Mouse (Mus musculus) liver, embryonic 13.5 days (tissue): ENCODE measurements around the gene Tmem208. TPM values are rescaled to one million over a fixed set of nuclear protein-coding genes. Genes with fewer than 3 reads are reported as not detected.

Experiments used
- ATAC-seq: fragments of 200-750 bp; cut with Nextera tagmentation; 2 replicates; pipeline ENCODE4 v1.8.0; 2017; ENCODE audit warnings: low read depth, mild to moderate bottlenecking, moderate number of reproducible peaks, moderate library complexity
- DNase-seq: peaks from one replicate; pipeline ENCODE4 v3.0.0; 2022
- H3K27ac ChIP-seq: fragments of 300-500 bp; sonication (generic); 2 replicates; pipeline ENCODE4 v1.5.1; 2015; ENCODE audit warnings: moderate library complexity, mild to moderate bottlenecking, inconsistent platforms
- H3K27me3 ChIP-seq: fragments of 300-500 bp; sonication (generic); 2 replicates; pipeline ENCODE4 v1.6.1; 2015; ENCODE audit warnings: mild to moderate bottlenecking, inconsistent platforms
- H3K36me3 ChIP-seq: fragments of 300-500 bp; sonication (generic); 2 replicates; pipeline ENCODE4 v1.6.1; 2015; ENCODE audit warnings: mild to moderate bottlenecking, inconsistent platforms
- H3K4me1 ChIP-seq: fragments of 300-500 bp; sonication (generic); replicated peaks from 2 replicates; pipeline ENCODE4 v1.6.1; 2015; ENCODE audit warnings: inconsistent platforms
- H3K4me2 ChIP-seq: fragments of 300-500 bp; sonication (generic); 2 replicates; pipeline ENCODE4 v1.6.1; 2015; ENCODE audit warnings: inconsistent platforms, mild to moderate bottlenecking, moderate library complexity
- H3K4me3 ChIP-seq: fragments of 300-500 bp; sonication (generic); replicated peaks from 2 replicates; pipeline ENCODE4 v1.5.1; 2015; ENCODE audit warnings: mild to moderate bottlenecking, inconsistent platforms
- H3K9ac ChIP-seq: fragments of 300-500 bp; sonication (generic); 2 replicates; pipeline ENCODE4 v1.6.1; 2015; ENCODE audit warnings: mild to moderate bottlenecking, inconsistent platforms
- H3K9me3 ChIP-seq: fragments of 300-500 bp; sonication (generic); replicated peaks from 2 replicates; pipeline ENCODE4 v1.6.1; 2016; ENCODE audit warnings: inconsistent platforms
- WGBS: fragments of 180-500 bp; shearing (Covaris S2); methylation state at CpG from one replicate; pipeline ENCODE4 v1.1.7; 2015; ENCODE audit not compliant: insufficient replicate concordance; 5-methylcytosine and 5-hydroxymethylcytosine counted together
- polyA plus RNA-seq: library from polyadenylated mRNA; unstranded; fragments of >200 nt; fragmentation: Nextera tagmentation; extraction: Ambion mirVana; gene quantifications from 2 replicates; pipeline ENCODE4 v1.2.1, GENCODE M21; 2015

Gene Tmem208
- polyA plus RNA-seq, 1 experiment from 2014 or later: 108 TPM

DNA sequence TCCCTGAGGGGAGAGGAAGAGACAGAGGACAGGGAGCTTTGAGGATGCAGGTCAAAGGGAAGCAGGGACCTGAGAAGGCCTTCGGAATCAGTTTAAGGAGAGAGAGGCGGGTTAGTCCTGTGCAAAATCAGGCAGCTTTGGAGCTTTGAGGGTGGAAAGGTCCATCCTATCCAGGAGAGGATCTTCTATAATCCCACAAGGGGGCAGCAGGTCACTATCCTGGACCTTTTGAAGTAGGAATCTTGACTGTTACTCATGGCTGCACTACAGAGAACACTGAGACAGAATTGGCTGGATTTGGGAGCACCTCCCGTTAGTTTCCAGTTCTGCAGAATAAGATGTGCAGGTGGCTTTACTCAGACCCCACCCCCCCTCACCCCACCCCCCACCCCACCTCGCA, 33.5 kb downstream of the Tmem208 start:
- no peak overlapping the region for H3K4me3 ChIP-seq
- H3K27ac ChIP-seq: no peak overlapping the region
- H3K9me3 ChIP-seq: no peaks in the 10 kb centered on the region
- ATAC-seq: no peak
- no peaks in the 10 kb centered on the region for H3K36me3 ChIP-seq
- 53% methylated on average over 4 of the region's 4 CpGs for WGBS
- DNase-seq: no peak
- no peak overlapping the region for H3K9ac ChIP-seq
- H3K4me1 ChIP-seq: no peaks in the 10 kb centered on the region
- H3K27me3 ChIP-seq: peaks cover 7% of the 10 kb centered on the region; the same call in 1 of the 2 replicates
- H3K4me2 ChIP-seq: no peak overlapping the region

DNA sequence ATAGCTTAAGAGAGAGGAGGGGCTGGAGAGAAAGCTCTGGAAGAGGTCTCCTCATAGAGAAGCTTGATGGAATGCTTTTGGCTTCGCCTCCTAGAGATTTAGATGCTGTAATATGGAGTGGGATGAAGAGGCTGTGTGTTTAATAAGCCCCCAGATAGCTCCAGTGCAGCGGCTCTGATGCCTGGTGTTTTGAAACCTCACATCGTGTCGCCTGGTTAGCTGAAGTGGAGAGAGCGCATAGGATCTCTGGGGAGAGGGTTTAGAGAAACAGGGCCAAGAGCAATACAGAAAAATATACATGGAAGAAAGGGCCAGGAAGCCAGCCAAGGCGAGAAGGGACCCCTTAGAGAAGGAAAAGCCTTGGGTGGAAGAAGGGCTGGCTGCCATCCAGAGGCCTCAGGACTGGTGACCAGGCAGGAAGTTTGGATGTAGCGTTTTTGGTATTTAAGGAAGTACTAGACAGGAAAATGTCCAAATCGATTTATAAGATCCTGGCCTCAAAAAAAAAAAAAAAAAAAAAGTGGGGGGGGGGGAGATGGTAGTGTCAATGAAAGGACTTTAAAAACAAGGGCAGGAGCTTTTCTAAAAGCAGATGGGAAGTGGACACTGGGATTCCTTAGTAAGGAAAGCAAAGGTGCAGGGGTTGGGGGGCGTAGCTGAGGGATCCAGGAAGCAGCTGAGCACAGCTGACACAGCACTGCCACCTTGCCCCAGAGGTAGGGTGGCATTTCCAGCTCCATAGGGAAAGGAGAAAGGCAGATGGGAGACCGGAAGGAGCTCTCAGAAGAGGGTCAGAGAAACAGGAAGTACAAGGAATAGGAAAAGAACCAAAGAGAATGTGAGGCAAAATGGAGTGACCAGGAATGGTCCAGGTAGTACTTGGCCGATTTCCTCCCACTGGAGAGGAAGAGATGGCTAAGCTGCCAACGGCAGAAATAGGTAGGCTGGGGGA, 35.9 kb downstream of the Tmem208 start:
- no peaks in the 10 kb centered on the region for H3K9me3 ChIP-seq
- no peaks in the 10 kb centered on the region for H3K36me3 ChIP-seq
- DNase-seq (no peak), ATAC-seq (no peak)
- H3K4me1 ChIP-seq: no peaks in the 10 kb centered on the region
- no peak overlapping the region for H3K4me3 ChIP-seq
- H3K27me3 ChIP-seq: peaks cover 7% of the 10 kb centered on the region; the same call in 1 of the 2 replicates
- no peak overlapping the region; the same call in 1 of the 2 replicates for H3K27ac ChIP-seq
- 52% methylated on average over 12 of the region's 12 CpGs for WGBS
- no peak overlapping the region for H3K9ac ChIP-seq
- no peak overlapping the region for H3K4me2 ChIP-seq

DNA sequence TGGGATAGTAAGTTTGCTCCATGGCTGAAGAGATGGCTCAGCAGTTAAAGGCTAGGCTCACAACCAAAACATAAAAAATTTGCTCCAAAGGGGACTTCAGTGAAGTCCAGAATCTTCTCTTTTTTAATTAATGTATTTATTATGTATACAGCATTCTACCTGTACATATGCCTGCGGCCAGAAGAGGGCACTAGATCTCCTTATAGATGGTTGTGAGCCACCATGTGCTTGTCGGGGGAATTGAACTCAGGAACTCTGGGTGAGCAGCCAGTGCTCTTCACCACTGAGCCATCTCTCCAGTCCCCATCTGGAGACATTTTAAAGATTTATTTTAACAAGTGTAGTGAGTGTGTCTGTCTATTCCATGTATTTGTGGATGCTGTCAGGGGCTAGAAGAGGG, 41.0 kb downstream of the Tmem208 start:
- WGBS: 48% methylated on average over 2 of the region's 2 CpGs
- ATAC-seq (no peak), DNase-seq (no peak)
- Histone ChIP-seq H3K4me2 (no peak overlapping the region), H3K27me3 (no peaks in the 10 kb centered on the region; the same call in 1 of the 2 replicates), H3K4me1 (no peaks in the 10 kb centered on the region), H3K4me3 (no peak overlapping the region), H3K9ac (no peak overlapping the region), H3K9me3 (no peaks in the 10 kb centered on the region), H3K27ac (no peak overlapping the region), H3K36me3 (no peaks in the 10 kb centered on the region)

DNA sequence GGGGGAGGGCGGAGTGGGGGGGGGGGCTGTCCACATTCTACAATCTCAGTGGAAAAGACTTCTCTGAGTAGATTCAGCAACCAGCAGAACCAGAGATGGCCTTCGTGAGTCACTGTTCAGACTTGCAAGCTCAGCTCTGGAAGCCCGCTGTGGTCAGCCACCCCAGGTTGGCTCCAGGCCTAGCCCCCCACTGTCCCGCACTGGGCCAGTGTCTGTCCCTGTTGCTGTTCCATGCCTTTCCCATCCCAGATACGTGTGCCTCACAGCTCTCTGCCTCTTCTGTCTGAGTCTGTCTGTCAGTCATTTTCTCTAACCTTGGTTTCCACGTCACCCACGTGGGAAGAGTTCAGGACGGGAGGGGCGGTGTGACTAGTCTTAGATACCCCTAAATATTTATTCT, 46.3 kb downstream of the Tmem208 start:
- H3K9me3 ChIP-seq: no peaks in the 10 kb centered on the region; the same call in 1 of the 2 replicates
- WGBS: 74% methylated on average over 9 of the region's 9 CpGs
- no peaks in the 10 kb centered on the region for H3K36me3 ChIP-seq
- DNase-seq: no peak
- no peak for ATAC-seq
- 0 out of 2 replicates have a peak, but pooled peaks cover 10% of the 10 kb centered on the region for H3K27me3 ChIP-seq
- H3K4me1 ChIP-seq: peaks cover 13% of the 10 kb centered on the region; the same call in 1 of the 2 replicates
- H3K9ac ChIP-seq: no peak overlapping the region
- H3K4me3 ChIP-seq: no peak overlapping the region
- H3K27ac ChIP-seq: no peak overlapping the region
- H3K4me2 ChIP-seq: no peak overlapping the region

DNA sequence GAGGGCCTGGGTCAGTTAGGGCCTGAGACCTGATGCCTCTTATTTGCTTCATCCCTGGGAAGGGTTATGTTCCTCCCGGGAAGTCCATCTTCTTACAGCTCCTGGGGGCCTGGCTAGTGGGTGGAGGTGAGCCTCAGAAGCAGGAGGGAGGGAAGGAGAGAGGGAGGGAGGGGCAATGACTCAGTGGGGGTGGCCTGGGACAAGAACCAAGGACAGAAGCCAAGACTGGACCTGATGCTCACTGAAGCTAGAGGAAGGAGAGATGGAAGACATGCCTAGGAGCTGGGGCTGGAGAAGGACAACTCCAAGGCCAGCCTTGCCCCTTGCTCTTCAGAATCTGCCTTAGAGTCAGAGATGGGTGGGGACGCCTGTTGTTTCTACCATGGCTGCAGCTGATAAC, 46.9 kb downstream of the Tmem208 start, which contains the start of gene Plekhg4:
Plekhg4 (plus strand) TSS at position 243 of the 400 bp plus-strand sequence.
- H3K36me3 ChIP-seq: no peaks in the 10 kb centered on the region
- 23% methylated on average over 2 of the region's 2 CpGs for WGBS
- H3K9me3 ChIP-seq: no peaks in the 10 kb centered on the region; the same call in 1 of the 2 replicates
- no peak within 1 kb of the TSS for H3K4me2 ChIP-seq
- H3K27me3 ChIP-seq: 0 out of 2 replicates have a peak, but pooled peaks cover 10% of the 10 kb centered on the region
- no peak within 1 kb of the TSS for H3K9ac ChIP-seq
- no peak within 1 kb of the TSS for H3K27ac ChIP-seq
- H3K4me3 ChIP-seq: no peak within 1 kb of the TSS
- DNase-seq: no peak
- peaks cover 13% of the 10 kb centered on the region; the same call in 1 of the 2 replicates for H3K4me1 ChIP-seq
- no peak for ATAC-seq

DNA sequence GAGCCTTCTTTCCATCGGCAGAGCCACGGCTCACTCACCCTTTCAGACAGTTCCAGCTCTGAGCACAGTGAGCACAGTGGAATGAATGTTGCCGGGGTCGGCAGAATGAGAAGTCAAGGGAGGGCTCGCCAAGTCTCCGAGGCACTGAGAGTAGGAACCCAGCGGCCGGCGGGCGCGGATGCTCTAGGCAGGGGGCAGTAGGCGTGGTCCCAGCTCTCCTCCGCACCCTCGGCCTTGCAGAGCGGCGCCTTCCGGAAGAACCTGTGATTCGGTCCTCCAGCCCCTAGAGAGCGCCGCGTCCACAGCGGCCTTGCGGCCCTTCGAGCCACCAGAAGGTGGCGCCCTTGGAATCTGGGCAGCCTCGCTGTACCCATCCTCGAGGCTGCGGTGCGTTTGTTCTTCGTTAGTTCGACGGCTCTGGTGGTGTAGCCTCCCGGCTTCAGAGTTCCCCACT, 48.4 kb downstream of the Tmem208 start:
- Histone ChIP-seq H3K9me3 (no peaks in the 10 kb centered on the region; the same call in 1 of the 2 replicates), H3K36me3 (no peaks in the 10 kb centered on the region), H3K4me1 (peaks cover 13% of the 10 kb centered on the region; the same call in 1 of the 2 replicates), H3K27me3 (0 out of 2 replicates have a peak, but pooled peaks cover 10% of the 10 kb centered on the region), H3K9ac (no peak overlapping the region), H3K4me2 (peak overlapping the region; percentile 41), H3K27ac (no peak overlapping the region), H3K4me3 (no peak overlapping the region)
- ATAC-seq (0 out of 2 replicates have a peak, but pooled peaks have one; percentile 54), DNase-seq (peak; percentile 38)
- 32% methylated on average over 33 of the region's 33 CpGs for WGBS

DNA sequence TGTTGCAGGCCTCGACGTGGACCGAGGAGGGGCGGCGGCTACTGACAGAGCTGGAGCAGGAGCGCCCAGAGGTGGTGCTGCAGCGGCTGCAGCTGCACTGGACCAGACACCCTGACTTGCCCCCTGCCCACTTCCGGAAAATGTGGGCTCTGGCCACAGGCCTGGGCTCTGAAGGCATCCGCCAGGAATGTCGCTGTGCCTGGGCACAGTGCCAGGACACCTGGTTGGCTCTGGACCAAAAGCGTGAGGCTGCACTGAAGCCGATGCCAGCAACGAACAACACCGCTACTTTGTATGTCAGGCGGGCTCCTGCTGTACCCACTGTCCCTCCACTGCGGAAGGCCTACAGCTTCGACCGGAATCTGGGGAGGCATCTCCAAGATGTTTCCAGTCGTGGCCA, 52.5 kb downstream of the Tmem208 start:
- no peak for DNase-seq
- Histone ChIP-seq H3K27me3 (0 out of 2 replicates have a peak, but pooled peaks cover 10% of the 10 kb centered on the region), H3K36me3 (no peaks in the 10 kb centered on the region), H3K4me3 (no peak overlapping the region), H3K4me1 (peaks cover 9% of the 10 kb centered on the region; the same call in 1 of the 2 replicates), H3K9ac (no peak overlapping the region), H3K9me3 (no peaks in the 10 kb centered on the region; the same call in 1 of the 2 replicates), H3K27ac (no peak overlapping the region), H3K4me2 (no peak overlapping the region)
- ATAC-seq: no peak
- WGBS: 69% methylated on average over 19 of the region's 19 CpGs

DNA sequence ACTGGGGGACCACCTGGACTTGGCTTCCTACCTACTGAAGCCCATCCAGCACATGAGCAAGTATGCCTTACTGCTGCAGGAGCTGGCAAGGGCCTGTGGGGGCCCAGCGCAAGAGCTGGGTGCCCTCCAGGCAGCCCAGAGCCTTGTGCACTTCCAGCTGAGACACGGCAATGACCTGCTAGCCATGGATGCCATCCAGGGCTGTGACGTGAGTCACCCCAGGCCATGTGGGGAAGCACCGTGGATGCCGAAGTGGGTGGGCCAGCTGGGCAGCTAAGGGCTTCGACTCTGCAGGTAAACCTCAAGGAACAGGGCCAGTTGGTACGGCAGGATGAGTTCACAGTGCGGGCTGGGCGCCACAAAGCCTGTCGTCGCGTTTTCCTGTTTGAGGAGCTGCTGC, 54.2 kb downstream of the Tmem208 start:
- Histone ChIP-seq H3K4me1 (no peaks in the 10 kb centered on the region), H3K27me3 (no peaks in the 10 kb centered on the region), H3K9me3 (no peaks in the 10 kb centered on the region), H3K4me2 (no peak overlapping the region), H3K36me3 (no peaks in the 10 kb centered on the region), H3K4me3 (no peak overlapping the region), H3K27ac (no peak overlapping the region), H3K9ac (no peak overlapping the region)
- DNase-seq (no peak), ATAC-seq (no peak)
- 66% methylated on average over 12 of the region's 12 CpGs for WGBS

DNA sequence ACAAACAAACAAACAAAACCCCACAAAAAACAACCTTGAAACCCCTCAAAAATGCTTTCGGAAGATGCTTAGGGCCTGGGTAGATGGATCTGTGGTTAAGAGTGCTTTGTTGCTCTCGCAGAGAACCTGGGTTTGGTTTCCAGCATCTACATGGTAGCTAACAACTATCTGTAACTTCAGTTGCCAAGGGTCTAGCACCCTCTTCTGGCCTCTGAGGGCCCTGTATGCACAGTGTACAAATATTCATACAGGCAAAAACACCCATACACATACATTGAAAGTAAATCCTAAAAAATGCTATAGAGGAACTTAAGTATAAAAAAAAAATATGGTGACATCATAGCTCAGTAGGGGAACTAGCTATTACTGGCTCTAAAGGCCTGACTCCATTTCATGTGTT, 57.9 kb downstream of the Tmem208 start:
- Histone ChIP-seq H3K27ac (no peak overlapping the region), H3K9me3 (no peaks in the 10 kb centered on the region)
- 93% methylated on average over 2 of the region's 2 CpGs for WGBS

More for the DNA sequence above, 57.9 kb downstream of the Tmem208 start:
- H3K9ac ChIP-seq: no peak overlapping the region
- H3K36me3 ChIP-seq: no peaks in the 10 kb centered on the region
- H3K4me3 ChIP-seq: no peak overlapping the region
- DNase-seq (no peak), ATAC-seq (no peak)
- H3K4me2 ChIP-seq: no peak overlapping the region
- 0 out of 2 replicates have a peak, but pooled peaks cover under 1% of the 10 kb centered on the region for H3K27me3 ChIP-seq
- H3K4me1 ChIP-seq: no peaks in the 10 kb centered on the region
